Mouse (Mus musculus) gastrocnemius, postnatal 25 days (tissue): ENCODE measurements around the gene Zbtb38. TPM values are rescaled to one million over a fixed set of nuclear protein-coding genes. Genes with fewer than 3 reads are reported as not detected.

ENCODE experiments used
- DNase-seq: peaks from one replicate; pipeline ENCODE4 v3.0.0; 2022
- total RNA-seq, 2 experiments: library from RNA; stranded (reverse); gene quantifications; 1 replicate in 1 of 2; 2 replicates in 1 of 2; pipeline ENCODE4 v1.2.3; 2021

The Zbtb38 gene
- total RNA-seq, 2 experiments from 2014 or later, result 19.3 to 19.8 TPM

GRCm38 (mm10) chr9:96638508-96638907 is 114.1 kb downstream of the Zbtb38 start:
- DNase-seq, result no peak

GRCm38 (mm10) chr9:96637157-96637548 is 115.5 kb downstream of the Zbtb38 start:
- no peak for DNase-seq

- no peak for DNase-seq
Observed at GRCm38 (mm10) chr9:96636423-96637156, 116.0 kb downstream of the Zbtb38 start.

- DNase-seq, result no peak
Observed at GRCm38 (mm10) chr9:96635899-96636298, 116.7 kb downstream of the Zbtb38 start.

- DNase-seq, result no peak
Observed at GRCm38 (mm10) chr9:96635176-96635575, 117.5 kb downstream of the Zbtb38 start.

- DNase-seq, result no peak
Observed at GRCm38 (mm10) chr9:96633771-96634170, 118.9 kb downstream of the Zbtb38 start.

Other genes with a start within 250 kb of the Zbtb38 start
- under 1 TPM; 0.13 to 0.19 TPM for gene Gm28729, start 227.6 kb downstream of the Zbtb38 start, total RNA-seq
- 1 to 10 TPM; 2.2 to 3.7 TPM for gene Rasa2, start 121.2 kb downstream of the Zbtb38 start, total RNA-seq
- gene Pxylp1, start 139.8 kb upstream of the Zbtb38 start, total RNA-seq, result 1 to 10 TPM; 1.7 to 1.8 TPM